Mouse (Mus musculus): ENCODE data around the gene Trmt11. TPM values are rescaled to one million over a fixed set of nuclear protein-coding genes. Genes with fewer than 3 reads are reported as not detected.
A peak's percentile ranks its signal among the peaks of the same experiment; 100 is the strongest.
"Not testable (repeated sequence)": the region's sequence is repeated elsewhere in the genome, so short reads cannot be mapped to it uniquely, and the experiment has no call there.

Gene Trmt11
- total RNA-seq (2021): 10.3 and 10.8 TPM in 2 replicates
- long read RNA-seq, experiment 1, transcript Trmt11-201 (13 exons, 2,359 nt): major isoform, 8 of 16 reads
- long read RNA-seq, experiment 1, partial matches to known transcripts: 6 of 16 reads
- long read RNA-seq, experiment 1, other reads (novel, unspliced or antisense): 2 of 16 reads
- long read RNA-seq, experiment 2, transcript Trmt11-201 (13 exons, 2,359 nt): major isoform, 6 of 9 reads
- long read RNA-seq, experiment 2, partial matches to known transcripts: 2 of 9 reads
- long read RNA-seq, experiment 2, other reads (novel, unspliced or antisense): 1 of 9 reads

DNA sequence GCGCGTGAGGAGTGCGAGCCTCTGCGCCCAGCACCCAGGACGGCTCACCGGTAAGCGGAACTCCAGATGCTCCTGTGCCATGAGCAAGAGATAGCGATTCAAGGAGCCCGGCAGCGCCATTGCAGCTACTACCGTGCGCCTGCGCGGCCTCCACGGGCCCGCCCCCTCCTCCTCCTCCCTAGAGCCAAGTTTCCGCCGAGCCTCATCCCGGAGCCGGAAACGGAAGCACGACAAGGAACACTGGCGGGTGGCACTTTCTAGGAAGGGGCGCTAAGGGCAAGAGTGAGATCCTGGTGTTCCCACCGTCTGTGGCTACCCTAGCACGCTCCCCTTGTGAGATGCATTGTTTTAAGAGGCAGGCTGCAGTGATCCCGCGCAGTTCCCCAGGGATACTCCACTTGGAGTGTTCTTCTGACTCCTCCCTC lies at the start of gene Trmt11:
Trmt11 (minus strand) TSS at position 208 of the 425 bp plus-strand sequence.
- peak; percentile 96 for DNase-seq

DNA sequence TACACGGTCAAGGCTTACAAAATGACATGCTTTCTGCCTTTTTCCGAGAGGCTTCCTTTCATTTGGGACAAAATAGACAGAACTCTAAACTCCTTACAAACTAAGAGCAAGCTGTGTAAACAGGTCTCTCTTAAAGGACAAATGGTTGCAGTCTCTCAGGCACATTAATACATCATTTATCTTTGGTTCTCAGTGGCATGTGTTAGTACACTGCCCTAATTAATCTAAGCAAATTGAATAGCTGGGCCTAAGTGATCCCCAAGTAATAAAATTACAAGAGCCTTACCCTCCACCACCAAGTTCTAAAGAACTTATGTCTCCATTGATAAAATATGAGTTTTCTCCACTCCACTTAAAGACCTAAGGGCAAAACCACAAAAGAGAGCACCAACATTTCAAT lies 47.1 kb upstream of the Trmt11 start:
- no peak for DNase-seq

DNA sequence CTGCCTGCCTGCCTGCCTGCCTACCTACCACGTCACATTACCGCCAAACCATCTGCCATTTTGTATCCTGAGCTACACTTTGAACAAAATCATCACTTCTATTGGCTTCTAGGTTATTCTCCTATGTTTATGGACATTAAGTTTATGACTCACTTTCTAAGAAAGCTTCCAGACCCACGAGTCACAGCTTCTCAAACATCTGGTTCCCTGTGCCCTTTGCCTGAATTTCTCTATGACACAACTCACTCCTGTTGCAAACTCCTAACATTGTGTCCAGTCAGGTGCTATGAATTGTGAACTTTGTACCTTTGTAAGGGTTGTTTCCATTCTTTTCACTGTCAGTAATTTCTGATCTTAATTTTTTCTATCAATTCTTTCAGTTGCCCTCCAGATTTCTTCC lies 37.7 kb upstream of the Trmt11 start:
- no peak for DNase-seq

DNA sequence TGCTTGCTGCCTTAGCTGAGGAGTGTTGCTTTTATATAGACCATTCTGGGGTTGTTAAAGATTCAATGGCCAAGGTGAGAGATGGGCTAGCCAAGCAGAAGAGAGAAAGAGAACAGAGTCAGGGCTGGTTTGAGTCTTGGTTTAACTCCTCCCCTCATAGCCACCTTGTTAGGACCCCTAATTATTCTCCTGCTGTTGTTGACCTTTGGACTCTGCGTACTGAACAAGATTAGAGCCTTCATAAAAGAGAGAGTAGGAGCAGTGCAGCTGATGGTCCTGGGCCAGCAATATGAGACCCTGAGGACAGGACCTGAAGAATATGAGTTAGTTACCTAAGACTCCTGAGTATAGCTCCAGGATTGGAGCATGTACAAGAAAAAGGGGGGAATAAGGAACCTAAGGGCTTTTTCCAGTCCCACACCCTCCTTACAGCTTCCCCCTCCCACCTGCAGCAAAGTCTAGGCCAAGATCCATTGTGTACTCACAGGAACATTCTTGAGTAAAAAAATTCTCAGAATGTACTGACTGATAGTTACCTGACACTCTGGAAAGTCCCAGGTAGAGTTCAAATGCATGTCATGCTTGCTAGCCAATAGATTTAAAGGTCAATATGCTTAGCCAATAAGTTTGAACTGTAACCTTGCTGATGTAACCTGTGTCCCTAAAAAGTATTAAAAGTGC lies 36.1 kb upstream of the Trmt11 start:
- DNase-seq: not testable (repeated sequence)

DNA sequence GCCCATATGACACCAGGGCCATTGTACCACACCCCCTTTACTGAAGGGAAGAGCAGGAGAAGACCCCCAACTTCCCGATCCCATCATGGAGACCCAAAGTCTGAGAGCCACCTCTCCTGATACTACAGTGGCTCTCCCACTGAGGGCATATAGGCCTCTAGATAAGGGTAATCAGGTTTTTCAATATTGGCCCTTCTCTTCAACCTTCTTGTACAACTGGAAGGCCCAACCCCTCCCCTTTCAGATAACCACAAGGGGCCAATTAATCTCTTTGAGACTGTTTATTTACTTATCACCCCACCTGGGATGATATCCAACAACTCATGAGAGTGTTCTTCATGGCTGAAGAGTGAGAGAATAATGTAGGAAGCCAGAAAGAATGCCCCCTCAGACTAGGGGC lies 32.2 kb upstream of the Trmt11 start:
- DNase-seq: no peak

DNA sequence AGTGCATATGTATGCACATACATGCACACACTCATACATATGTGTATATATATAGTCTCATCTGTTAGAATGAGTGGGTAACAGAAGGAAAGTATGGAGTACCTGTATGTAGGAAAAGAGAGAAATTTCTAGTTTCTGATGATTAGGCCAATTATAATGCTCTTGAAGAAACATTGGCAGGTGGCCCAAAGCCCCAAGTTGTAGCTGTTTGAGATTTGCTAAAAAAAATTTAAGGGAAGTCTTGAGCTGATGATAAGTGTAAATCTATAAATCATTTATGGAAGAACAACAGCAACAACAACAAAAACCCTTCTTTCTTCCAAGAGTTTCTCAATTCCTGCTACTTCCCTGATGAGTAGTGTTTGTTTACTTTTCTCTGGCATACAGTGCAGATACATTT lies 29.4 kb upstream of the Trmt11 start:
- DNase-seq: no peak

DNA sequence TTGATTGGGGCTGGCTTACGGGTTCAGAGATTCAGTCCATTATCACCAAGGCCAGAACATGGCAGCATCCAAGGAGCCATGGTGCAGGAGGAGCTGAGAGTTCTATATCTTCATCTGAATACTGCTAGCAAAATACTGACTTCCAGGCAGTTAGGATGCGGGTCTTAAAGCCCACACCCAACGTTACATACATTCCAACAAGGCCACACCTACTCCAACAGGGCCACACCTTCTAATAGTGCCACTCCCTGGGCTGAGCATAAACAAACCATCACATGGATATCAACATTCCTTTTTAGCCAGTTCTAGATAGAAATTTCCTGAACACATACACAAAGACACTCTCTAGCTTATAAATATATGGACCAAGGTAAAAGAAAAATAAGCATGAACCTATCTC lies 29.0 kb upstream of the Trmt11 start, which contains the start of gene Hint3:
Hint3 (minus strand) TSS at position 120 of the 400 bp plus-strand sequence.
- no peak for DNase-seq

DNA sequence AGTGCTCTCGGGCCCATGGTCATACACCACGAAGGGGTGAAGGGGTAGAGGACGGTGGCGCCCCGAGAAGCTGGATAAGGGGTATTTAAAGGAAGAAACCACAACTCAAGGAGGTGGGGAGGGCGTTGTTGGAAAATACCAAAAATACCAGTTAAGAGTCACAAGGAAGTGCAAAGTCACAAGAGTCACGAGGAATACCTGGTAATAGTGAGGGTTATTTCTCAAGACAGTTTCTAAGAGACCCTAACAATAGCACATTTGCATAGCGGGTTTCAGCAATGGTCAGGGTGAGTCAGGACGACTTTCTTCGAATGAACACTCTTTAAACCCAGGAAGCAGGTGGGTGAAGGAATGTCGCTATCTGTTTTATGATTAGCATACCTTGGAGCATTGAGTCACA lies 27.9 kb upstream of the Trmt11 start:
- DNase-seq: not testable (repeated sequence)

DNA sequence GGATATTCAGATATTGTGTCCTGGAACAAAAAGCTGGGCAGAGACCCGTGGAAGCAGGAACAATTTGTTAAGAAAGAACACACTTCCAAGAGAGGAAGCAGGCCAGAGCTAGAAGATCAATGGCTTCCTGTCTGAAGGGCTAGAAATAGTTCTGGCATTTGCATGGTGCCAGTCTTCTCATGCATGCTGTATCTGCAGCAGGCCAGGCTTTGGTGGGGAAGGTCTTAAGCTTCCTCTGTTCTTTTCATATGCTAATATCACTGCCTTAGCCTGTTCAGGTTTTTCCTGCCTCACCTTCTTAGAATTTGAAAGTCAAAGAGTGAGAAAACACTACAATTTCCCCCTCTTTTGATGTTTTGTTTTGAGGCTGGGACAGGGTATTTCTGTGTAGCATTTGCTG lies 27.0 kb upstream of the Trmt11 start:
- DNase-seq: no peak

DNA sequence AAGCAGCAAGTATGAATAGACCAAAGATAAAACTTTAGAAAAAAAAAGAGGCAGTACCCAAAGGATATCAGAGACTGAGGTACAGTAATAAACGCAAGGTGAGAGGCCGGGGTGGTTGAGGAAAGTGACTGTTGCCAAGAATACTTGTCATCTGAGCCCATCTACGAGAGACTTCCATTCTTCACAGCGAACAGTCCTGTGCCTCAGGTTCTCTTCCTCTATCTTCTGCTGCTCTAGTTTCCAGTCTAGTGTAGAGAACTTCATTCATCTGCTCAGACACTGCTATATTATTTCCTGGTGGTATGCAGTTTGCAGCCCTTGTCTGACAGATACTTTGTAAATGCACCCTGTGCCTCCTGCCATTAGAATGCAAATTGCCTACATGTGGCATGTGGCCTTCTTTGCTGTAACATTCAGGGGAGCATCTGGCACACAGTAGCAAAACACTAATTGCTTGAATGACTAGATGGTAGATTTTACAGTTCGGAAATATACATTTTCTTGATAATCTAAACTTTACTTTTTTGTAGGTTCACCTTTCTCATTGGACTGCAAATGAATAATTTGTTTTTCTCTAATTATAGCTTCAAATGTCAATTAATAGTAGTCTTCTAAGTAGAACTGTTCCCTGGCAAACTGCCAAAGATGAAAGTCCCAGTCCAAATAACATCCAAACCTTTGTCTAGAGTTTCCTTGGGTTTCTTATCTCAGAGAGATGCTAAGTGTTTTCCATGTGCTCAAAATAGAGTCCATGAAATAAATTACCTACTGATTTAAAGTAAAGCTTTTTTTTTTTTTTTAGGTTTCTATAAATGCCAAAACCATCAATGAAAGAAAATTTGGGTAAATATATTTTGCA lies 23.8 kb upstream of the Trmt11 start:
- DNase-seq: peak; percentile 12

DNA sequence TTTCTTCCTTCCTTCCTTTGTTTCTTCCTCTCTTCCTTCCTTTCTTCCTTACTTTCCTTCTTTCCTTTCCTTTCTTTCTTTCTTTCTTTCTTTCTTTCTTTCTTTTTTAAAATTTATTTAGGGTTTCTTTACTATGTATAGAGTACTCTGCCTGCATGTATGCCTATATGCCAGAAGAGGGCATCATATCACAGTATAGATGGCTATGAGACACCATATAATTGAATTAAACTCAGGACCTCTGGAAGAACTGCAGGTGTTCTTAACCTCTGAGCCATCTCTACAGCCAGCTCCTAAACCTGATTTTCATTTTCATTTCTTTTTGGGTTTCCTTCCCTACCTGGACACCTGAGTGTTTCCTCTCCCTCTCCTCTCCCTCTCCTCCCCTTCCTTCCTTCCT lies 22.4 kb upstream of the Trmt11 start:
- DNase-seq: no peak

DNA sequence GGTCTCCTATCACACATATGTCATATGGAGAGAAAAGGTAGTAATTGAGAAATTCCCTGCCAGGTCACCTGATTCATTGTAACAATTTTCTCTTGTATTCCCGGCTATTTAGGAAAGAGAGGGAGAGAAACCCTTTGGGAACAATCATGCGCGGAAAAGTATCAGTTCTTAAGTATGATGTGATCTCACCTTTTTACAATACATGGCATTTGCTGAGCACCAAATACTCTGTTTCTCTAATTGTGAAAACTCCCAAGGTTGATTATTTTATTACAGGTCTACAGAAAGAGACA lies 18.3 kb upstream of the Trmt11 start:
- no peak for DNase-seq

DNA sequence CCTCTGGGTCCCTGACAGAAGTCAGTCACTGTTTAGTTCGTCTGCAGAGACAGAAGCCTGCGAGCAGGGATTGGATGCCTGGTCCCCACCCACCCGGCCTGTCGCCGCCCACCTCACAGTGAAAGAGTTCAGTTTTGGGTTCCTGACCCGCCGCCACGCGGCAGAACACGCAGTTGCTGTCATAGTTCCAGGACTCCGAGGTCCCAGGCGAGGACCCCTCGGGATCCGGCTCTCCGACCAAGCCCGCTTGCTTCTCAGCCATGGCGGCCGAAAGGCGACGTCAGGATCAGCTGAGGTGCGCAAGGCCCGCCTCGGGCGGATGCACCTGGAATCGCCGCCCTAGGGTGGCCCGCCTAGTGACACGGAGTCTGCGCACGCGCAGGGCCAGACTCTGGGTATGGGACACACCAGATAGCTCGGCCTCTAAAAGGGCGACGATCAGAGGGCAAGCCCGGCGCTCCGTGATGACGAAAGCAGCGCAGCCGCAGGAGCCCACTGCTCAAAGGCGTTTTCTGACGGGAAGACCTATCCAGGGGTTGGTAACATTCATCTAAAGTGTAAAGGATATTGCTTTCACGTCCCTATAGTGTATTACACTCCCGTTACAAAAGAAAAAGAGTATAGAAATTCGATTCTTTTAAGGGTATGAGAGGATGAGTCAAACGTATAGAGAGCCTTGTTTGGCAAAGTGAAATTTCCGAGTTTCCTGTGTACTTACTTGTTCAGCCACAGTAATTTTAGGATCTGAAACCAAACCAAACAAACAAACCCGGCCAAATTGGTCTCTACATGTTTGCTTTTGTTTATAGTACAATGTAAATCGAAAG lies 17.8 kb upstream of the Trmt11 start:
- peak; percentile 100 for DNase-seq

DNA sequence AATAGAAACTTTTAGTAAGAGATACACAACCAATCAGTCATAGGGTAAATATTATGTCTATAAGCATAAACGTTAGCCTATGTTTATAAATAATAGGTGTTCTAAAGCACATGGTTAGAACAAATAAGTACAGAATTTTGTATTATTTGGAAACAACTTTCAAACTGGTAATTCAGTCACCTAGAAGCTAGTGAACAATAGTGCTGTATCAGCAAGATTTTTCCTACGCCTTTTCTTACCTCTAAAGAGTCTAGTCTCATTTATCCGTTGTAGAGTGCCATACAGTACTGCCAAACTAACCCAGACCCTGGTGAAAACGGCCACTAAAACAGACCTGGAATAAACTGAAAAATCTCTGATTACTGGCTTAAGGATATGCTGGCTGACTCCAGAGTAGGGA lies 12.5 kb upstream of the Trmt11 start:
- DNase-seq: no peak

DNA sequence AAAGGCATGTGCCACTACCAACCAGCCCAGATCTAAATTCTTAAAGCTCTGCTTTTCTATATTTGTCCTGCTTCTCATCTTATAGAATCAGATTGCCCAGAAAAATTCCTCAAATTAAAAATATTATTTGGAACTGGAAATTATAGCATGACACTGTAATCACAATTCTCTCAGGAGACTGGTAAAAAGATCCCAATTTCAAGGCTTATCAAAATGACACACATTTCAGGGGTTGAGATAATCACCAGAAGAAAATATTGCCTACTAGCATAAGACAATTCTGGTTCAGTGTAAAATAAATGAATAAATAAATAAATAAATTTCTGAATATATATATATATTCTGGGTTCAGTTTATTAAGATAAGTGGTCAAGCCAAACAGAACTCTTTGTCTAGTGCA lies 9.1 kb upstream of the Trmt11 start:
- no peak for DNase-seq

DNA sequence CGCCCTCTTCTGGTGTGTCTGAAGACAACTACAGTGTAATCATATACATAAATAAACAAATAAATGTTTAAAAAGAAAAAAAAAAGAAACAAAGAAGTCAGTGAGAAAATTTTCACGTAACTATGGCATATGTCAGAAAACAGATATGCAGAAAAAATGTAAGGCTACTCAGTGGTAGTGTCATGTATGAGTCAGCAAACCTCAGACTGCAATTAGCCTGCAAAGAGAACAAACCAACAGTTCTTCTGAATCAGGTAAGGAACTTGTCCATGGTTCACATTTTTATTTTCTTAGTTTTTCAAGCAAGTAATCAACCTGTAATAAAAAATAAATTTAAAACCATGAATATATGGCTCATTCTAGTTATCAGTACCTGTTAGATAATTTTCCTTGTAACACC lies 7.6 kb upstream of the Trmt11 start:
- no peak for DNase-seq

DNA sequence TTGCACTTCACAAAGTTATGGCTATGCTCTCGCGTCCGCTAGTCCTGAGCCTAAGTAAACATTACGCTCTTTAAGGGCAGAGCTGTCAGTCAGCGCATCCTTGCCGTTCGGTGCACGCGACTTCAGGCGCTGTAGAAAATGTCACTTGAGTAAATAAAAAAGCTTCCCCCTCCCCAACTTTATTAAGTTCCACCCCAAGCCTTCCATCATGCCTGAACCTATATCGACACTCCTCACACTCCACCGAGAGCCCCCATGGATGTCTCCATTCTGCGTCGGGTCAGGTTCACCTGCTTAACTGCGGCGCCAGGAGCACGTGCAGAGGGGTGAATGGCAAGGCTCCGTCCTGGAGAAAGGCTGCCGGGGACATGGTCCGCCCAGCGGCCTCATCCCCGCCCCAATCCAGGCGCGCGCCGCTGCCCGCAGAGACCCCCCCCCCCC lies 435 bp downstream of the Trmt11 start:
- DNase-seq: no peak

DNA sequence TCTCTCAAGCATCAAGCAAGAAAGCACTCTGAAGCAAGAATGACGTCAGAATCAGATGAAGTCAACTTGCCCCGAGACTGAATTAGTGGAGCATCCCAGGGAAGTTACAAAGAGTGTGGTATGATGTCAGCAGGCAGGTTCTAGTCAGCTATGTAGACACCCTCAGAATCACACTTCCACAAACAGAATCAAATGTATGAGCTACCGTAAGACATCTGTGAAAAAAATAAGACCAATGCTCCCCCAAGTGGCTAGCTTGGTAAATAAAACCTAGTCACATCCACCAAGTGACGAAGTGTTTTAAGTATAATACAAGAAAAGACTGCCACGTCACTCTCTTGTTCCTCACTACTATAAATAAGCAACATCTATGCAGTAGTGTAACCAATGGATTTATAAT lies 13.5 kb downstream of the Trmt11 start:
- DNase-seq: no peak

DNA sequence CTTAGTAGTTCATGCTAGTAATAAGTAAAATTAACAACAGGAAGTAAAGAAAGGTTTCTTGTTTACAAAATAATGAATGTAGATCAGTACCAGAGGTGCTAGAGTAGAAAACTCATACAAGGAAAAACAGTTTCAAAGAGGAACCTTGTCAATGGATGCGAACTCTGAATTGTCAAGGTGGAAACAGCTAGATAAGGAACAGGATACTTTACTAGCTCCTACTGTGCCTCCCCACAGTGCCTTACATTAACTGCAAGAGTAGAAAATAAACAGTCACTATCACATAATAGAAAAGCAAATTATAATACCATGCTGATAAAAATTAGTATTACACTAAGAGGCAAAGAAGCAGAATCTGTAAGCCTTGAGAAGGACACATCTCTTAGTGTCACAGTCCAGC lies 14.9 kb downstream of the Trmt11 start:
- DNase-seq: no peak

DNA sequence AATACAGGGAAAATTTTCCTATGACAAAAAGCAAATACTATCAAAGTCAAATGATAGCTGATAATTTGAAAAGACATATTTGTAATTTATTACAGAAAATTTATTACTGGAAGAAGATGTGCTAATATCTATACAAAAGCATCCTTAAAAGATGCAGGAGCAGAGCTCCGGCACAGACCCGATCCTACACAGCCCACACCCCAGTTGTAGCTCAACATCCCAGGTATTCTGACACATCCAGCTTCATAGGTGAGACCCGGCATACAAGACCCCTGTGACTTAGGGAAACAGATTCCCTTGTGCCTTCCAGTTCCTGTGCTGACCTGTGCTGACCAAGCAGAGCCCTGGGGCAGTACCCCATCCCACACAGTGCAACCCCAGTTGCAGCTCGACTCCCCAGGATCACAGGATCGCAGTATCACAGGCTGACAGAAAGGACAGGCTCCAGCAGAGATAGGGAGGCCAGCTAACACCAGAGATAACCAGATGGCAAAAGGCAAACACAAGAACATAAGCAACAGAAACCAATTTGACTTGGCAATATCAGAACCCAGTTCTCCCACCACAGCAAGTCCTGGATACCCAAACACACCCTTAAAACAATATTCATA lies 22.8 kb downstream of the Trmt11 start:
- DNase-seq: no peak

DNA sequence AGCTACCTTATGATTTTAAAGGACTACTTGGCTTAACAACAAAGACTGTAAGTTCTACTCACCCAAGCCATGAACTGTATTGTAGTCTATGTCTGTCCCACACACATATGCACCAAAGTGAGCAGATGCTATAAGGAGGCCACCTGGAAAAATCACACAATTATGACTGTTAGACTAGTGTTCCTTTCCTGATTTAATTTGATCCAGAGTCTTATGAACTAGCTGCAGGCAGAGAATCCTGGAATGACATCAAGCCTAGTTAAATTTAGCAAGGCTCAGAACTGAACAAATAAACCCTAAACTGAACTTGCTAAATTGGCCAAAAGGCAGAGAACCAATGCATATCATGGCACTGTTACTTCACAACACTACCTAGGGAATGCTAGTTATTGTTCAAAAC lies 34.2 kb downstream of the Trmt11 start:
- DNase-seq: no peak

DNA sequence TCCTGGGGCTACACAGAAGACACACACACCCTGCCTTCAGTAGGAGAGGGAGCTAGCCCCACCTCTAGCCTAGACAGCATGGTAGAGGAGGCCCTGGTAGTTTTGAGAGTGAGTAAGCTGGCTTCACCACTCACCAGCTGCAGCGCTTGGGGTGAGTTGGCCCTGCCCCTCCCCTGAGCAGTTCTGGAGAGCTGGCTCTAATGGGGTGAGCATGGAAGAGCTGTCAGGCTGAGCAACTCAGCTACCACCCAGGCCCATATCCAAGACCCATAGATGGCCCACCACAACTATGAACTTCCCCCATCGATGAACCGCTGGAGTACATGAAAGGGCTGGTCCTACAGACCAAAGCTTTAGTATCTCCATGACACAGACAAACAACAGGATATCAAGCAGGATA lies 35.9 kb downstream of the Trmt11 start:
- DNase-seq: no peak
